Mouse (Mus musculus) limb, embryonic 11.5 days (tissue): ENCODE data around the gene Actn4. TPM values are rescaled to one million over a fixed set of nuclear protein-coding genes. Genes with fewer than 3 reads are reported as not detected.
A peak's percentile ranks its signal among the peaks of the same experiment; 100 is the strongest.

ENCODE experiments used
- ATAC-seq: fragments of 200-750 bp; cut with Nextera tagmentation; 2 replicates; pipeline ENCODE4 v1.8.0; 2017; ENCODE audit warnings: low read depth; ENCODE audit not compliant: insufficient number of reproducible peaks, low FRiP score, low TSS enrichment
- DNase-seq: peaks from one replicate; pipeline ENCODE4 v3.0.0-alpha.2; 2015; ENCODE audit warnings: low spot score
- H3K27ac ChIP-seq: fragments of 300-500 bp; sonication (generic); replicated peaks from 2 replicates; pipeline ENCODE4 v1.5.1; 2014; ENCODE audit warnings: low read depth, mild to moderate bottlenecking, low read length
- H3K27me3 ChIP-seq: fragments of 300-500 bp; sonication (generic); 2 replicates; pipeline ENCODE4 v1.6.1; 2014; ENCODE audit warnings: mild to moderate bottlenecking, low read length, mixed read lengths; ENCODE audit not compliant: control insufficient read depth, insufficient read depth
- H3K36me3 ChIP-seq: fragments of 300-500 bp; sonication (generic); 2 replicates; pipeline ENCODE4 v1.6.1; 2014; ENCODE audit warnings: mild to moderate bottlenecking, low read length, moderate library complexity, mixed read lengths; ENCODE audit not compliant: control insufficient read depth, insufficient read depth
- H3K4me1 ChIP-seq: fragments of 300-500 bp; sonication (generic); 2 replicates; pipeline ENCODE4 v1.6.1; 2014; ENCODE audit warnings: low read length, mixed read lengths; ENCODE audit not compliant: control insufficient read depth, insufficient read depth
- H3K4me2 ChIP-seq: fragments of 300-500 bp; sonication (generic); 2 replicates; pipeline ENCODE4 v1.6.1; 2014; ENCODE audit warnings: low read depth, mild to moderate bottlenecking, moderate library complexity; ENCODE audit not compliant: severe bottlenecking
- H3K4me3 ChIP-seq: fragments of 300-500 bp; sonication (generic); 2 replicates; pipeline ENCODE4 v1.5.1; 2014; ENCODE audit warnings: low read depth, low read length
- H3K9ac ChIP-seq: fragments of 300-500 bp; sonication (generic); 2 replicates; pipeline ENCODE4 v1.6.1; 2014; ENCODE audit warnings: mild to moderate bottlenecking, low read length
- H3K9me3 ChIP-seq: fragments of 300-500 bp; sonication (generic); 2 replicates; pipeline ENCODE4 v1.6.1; 2016; ENCODE audit warnings: low read length; ENCODE audit not compliant: control insufficient read depth
- WGBS: fragments of 180-500 bp; shearing (Covaris S2); extraction: QIAGEN DNeasy Blood & Tissue Kit; methylation state at CpG from one replicate; pipeline ENCODE4 v1.1.7; 2014; 5-methylcytosine and 5-hydroxymethylcytosine counted together
- polyA plus RNA-seq: library from polyadenylated mRNA; unstranded; fragments of >200 nt; fragmentation: Nextera tagmentation; extraction: Ambion mirVana; gene quantifications from 2 replicates; pipeline ENCODE4 v1.2.1, GENCODE M21; 2014

The Actn4 gene
- polyA plus RNA-seq, 1 experiment from 2014 or later = 208 TPM

GRCm38 (mm10) chr7:28903778-28904177 is 58.4 kb downstream of the Actn4 start:
- Histone ChIP-seq H3K36me3 (peaks cover 48% of the 10 kb centered on the region), H3K4me1 (no peaks in the 10 kb centered on the region), H3K4me3 (no peak overlapping the region), H3K27ac (no peak overlapping the region), H3K9ac (no peak overlapping the region), H3K4me2 (no peak overlapping the region), H3K27me3 (no peaks in the 10 kb centered on the region), H3K9me3 (no peaks in the 10 kb centered on the region)
- 92% methylated on average over 10 of the region's 10 CpGs for WGBS
- ATAC-seq = no peak
- DNase-seq = no peak

GRCm38 (mm10) chr7:28902809-28903208 is 59.3 kb downstream of the Actn4 start:
- H3K36me3 ChIP-seq = peaks cover 57% of the 10 kb centered on the region
- DNase-seq (no peak), ATAC-seq (no peak)
- H3K27ac ChIP-seq = no peak overlapping the region
- no peaks in the 10 kb centered on the region for H3K27me3 ChIP-seq
- H3K4me3 ChIP-seq = no peak overlapping the region
- no peak overlapping the region for H3K9ac ChIP-seq
- no peak overlapping the region for H3K4me2 ChIP-seq
- WGBS = 88% methylated on average over 3 of the region's 3 CpGs
- no peaks in the 10 kb centered on the region for H3K9me3 ChIP-seq
- no peaks in the 10 kb centered on the region for H3K4me1 ChIP-seq

GRCm38 (mm10) chr7:28902180-28902579 is 60.0 kb downstream of the Actn4 start:
- H3K9me3 ChIP-seq = no peaks in the 10 kb centered on the region
- H3K27ac ChIP-seq = no peak overlapping the region
- H3K27me3 ChIP-seq = no peaks in the 10 kb centered on the region
- no peaks in the 10 kb centered on the region for H3K4me1 ChIP-seq
- no peak overlapping the region for H3K4me3 ChIP-seq
- 90% methylated on average over 6 of the region's 6 CpGs for WGBS
- no peak overlapping the region for H3K9ac ChIP-seq
- ATAC-seq (no peak), DNase-seq (no peak)
- no peak overlapping the region for H3K4me2 ChIP-seq
- peaks cover 58% of the 10 kb centered on the region for H3K36me3 ChIP-seq

- Histone ChIP-seq H3K27me3 (no peaks in the 10 kb centered on the region), H3K4me2 (no peak overlapping the region), H3K9ac (no peak overlapping the region), H3K27ac (no peak overlapping the region), H3K9me3 (no peaks in the 10 kb centered on the region), H3K4me3 (no peak overlapping the region), H3K4me1 (no peaks in the 10 kb centered on the region), H3K36me3 (peaks cover 52% of the 10 kb centered on the region)
- DNase-seq (no peak), ATAC-seq (peak; percentile 29; the same call in 1 of the 2 replicates)
- WGBS = 86% methylated on average over 13 of the region's 13 CpGs
Observed at GRCm38 (mm10) chr7:28901311-28902125, 60.6 kb downstream of the Actn4 start.

GRCm38 (mm10) chr7:28899972-28900371 is 62.2 kb downstream of the Actn4 start:
- H3K4me1 ChIP-seq = no peaks in the 10 kb centered on the region
- no peaks in the 10 kb centered on the region for H3K9me3 ChIP-seq
- WGBS = 89% methylated on average over 4 of the region's 4 CpGs
- H3K27ac ChIP-seq = no peak overlapping the region
- H3K9ac ChIP-seq = no peak overlapping the region
- no peak overlapping the region for H3K4me2 ChIP-seq
- ATAC-seq (no peak), DNase-seq (no peak)
- H3K4me3 ChIP-seq = no peak overlapping the region
- H3K27me3 ChIP-seq = no peaks in the 10 kb centered on the region
- H3K36me3 ChIP-seq = peaks cover 51% of the 10 kb centered on the region

- Histone ChIP-seq H3K36me3 (peaks cover 44% of the 10 kb centered on the region), H3K9me3 (no peaks in the 10 kb centered on the region), H3K27ac (no peak overlapping the region), H3K4me1 (no peaks in the 10 kb centered on the region), H3K27me3 (no peaks in the 10 kb centered on the region), H3K4me2 (no peak overlapping the region), H3K9ac (no peak overlapping the region), H3K4me3 (no peak overlapping the region)
- 98% methylated on average over 6 of the region's 6 CpGs for WGBS
- no peak for DNase-seq
- no peak for ATAC-seq
Observed at GRCm38 (mm10) chr7:28897661-28898060, 64.5 kb downstream of the Actn4 start.

GRCm38 (mm10) chr7:28894942-28895341 is 67.2 kb downstream of the Actn4 start:
- no peak overlapping the region for H3K4me2 ChIP-seq
- DNase-seq = no peak
- ATAC-seq = no peak
- WGBS = 74% methylated on average over 5 of the region's 5 CpGs
- H3K4me3 ChIP-seq = no peak overlapping the region
- no peak overlapping the region; the same call in 1 of the 2 replicates for H3K9ac ChIP-seq
- no peaks in the 10 kb centered on the region for H3K4me1 ChIP-seq
- H3K36me3 ChIP-seq = peaks cover 40% of the 10 kb centered on the region
- H3K9me3 ChIP-seq = no peaks in the 10 kb centered on the region
- no peak overlapping the region for H3K27ac ChIP-seq
- peaks cover under 1% of the 10 kb centered on the region; the same call in 1 of the 2 replicates for H3K27me3 ChIP-seq

- Histone ChIP-seq H3K36me3 (peaks cover 40% of the 10 kb centered on the region), H3K4me2 (no peak overlapping the region), H3K4me1 (no peaks in the 10 kb centered on the region), H3K9me3 (no peaks in the 10 kb centered on the region), H3K9ac (no peak overlapping the region), H3K27me3 (peaks cover 12% of the 10 kb centered on the region), H3K4me3 (no peak overlapping the region), H3K27ac (no peak overlapping the region)
- WGBS = 59% methylated on average over 7 of the region's 7 CpGs
- DNase-seq (peak; percentile 76), ATAC-seq (no peak; the same call in 1 of the 2 replicates)
Observed at GRCm38 (mm10) chr7:28893643-28894265, 68.4 kb downstream of the Actn4 start.
